Mouse (Mus musculus): Measurements from ENCODE around the gene Bok.

DNA sequence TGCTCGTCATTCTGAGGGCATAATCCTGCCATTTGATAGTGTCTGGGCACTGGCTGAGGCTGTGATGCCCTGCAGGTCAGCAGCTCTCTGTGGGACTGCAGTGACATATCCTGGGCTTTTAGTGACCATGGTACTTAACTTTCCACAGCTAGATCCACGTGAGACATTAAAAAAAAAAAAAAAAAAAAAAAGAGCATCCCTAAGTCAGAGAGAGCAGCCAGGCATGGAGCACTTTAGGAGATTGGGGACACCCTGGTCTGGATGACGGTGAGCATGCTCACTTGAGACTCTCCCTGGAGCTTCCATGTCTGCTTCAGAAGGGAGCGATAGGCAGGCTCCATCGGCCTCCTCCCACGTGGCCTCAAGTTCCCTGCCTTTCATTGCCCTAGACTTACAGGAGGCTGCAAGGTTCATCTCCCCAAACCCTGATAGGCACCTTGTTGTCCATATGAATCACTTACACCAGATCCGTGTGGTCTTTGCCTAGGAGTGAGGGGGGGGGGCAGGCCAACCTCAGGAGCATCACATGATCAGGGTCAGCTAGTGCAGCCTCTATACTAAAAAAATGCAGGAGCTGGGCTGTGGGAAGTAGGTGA lies 4.5 kb downstream of the Bok start:
- TF ChIP-seq POLR2A (IDR thresholded peaks at IDR 0.05; ENCODE audit: insufficient read length, low read depth), result no peak
- no peak for TF ChIP-seq E2F4 (IDR thresholded peaks at IDR 0.05; ENCODE audit: insufficient read depth)
- no peak for TF ChIP-seq MAX (IDR thresholded peaks at IDR 0.05; ENCODE audit: low read depth)
- no peak for TF ChIP-seq MYOD1 (IDR thresholded peaks at IDR 0.05; ENCODE audit: control insufficient read depth in 1 of 3, insufficient read length in 2 of 3, low read depth in 2 of 3)
